Mouse (Mus musculus): Measurements from ENCODE around the gene Cacna1f. TPM values are rescaled to one million over a fixed set of nuclear protein-coding genes. Genes with fewer than 3 reads are reported as not detected.

The Cacna1f gene
- polyA plus RNA-seq, 1 experiment from 2014 or later, result 0.49 TPM

- Histone ChIP-seq H3K9ac (ENCODE audit: low read depth, low read length) (peak overlapping the region; percentile 66), H3K4me1 (ENCODE audit: control insufficient read depth, insufficient read depth, low read length) (no peaks in the 10 kb centered on the region), H3K36me3 (ENCODE audit: control insufficient read depth, insufficient read depth, low read length) (no peaks in the 10 kb centered on the region), H3K27me3 (ENCODE audit: control insufficient read depth, insufficient read depth, low read depth, low read length) (no peaks in the 10 kb centered on the region), H3K4me2 (ENCODE audit: low read length) (peak overlapping the region; percentile 76), H3K27ac (ENCODE audit: low read length) (peak overlapping the region; percentile 66), H3K4me3 (ENCODE audit: low read depth, low read length) (peak overlapping the region; percentile 42), H3K9me3 (replicated peaks; ENCODE audit: control insufficient read depth, low read length, poor library complexity, severe bottlenecking) (no peaks in the 10 kb centered on the region)
- 31% methylated on average over 21 of the region's 21 CpGs for WGBS
- peak; percentile 30 for ATAC-seq
These were observed 3.2 kb downstream of the Cacna1f start for GRCm38 (mm10) chrX:7610035-7610434.

- H3K9me3 ChIP-seq (replicated peaks; ENCODE audit: control insufficient read depth, low read length, poor library complexity, severe bottlenecking), result no peaks in the 10 kb centered on the region
- H3K4me3 ChIP-seq (ENCODE audit: low read depth, low read length), result peak overlapping the region; percentile 42
- peak overlapping the region; percentile 76 for H3K4me2 ChIP-seq (ENCODE audit: low read length)
- H3K9ac ChIP-seq (ENCODE audit: low read depth, low read length), result peak overlapping the region; percentile 66
- H3K27ac ChIP-seq (ENCODE audit: low read length), result peak overlapping the region; percentile 66
- no peaks in the 10 kb centered on the region for H3K27me3 ChIP-seq (ENCODE audit: control insufficient read depth, insufficient read depth, low read depth, low read length)
- peak; percentile 80 for ATAC-seq
- H3K4me1 ChIP-seq (ENCODE audit: control insufficient read depth, insufficient read depth, low read length), result no peaks in the 10 kb centered on the region
- H3K36me3 ChIP-seq (ENCODE audit: control insufficient read depth, insufficient read depth, low read length), result no peaks in the 10 kb centered on the region
- WGBS, result 29% methylated on average over 26 of the region's 26 CpGs
These were observed 3.8 kb downstream of the Cacna1f start for GRCm38 (mm10) chrX:7610536-7611258.

GRCm38 (mm10) chrX:7617889-7618551 is 11.1 kb downstream of the Cacna1f start:
- Histone ChIP-seq H3K36me3 (ENCODE audit: control insufficient read depth, insufficient read depth, low read length) (no peaks in the 10 kb centered on the region), H3K27ac (ENCODE audit: low read length) (no peak overlapping the region), H3K4me1 (ENCODE audit: control insufficient read depth, insufficient read depth, low read length) (no peaks in the 10 kb centered on the region), H3K9ac (ENCODE audit: low read depth, low read length) (no peak overlapping the region), H3K9me3 (replicated peaks; ENCODE audit: control insufficient read depth, low read length, poor library complexity, severe bottlenecking) (no peaks in the 10 kb centered on the region), H3K4me2 (ENCODE audit: low read length) (no peak overlapping the region), H3K27me3 (ENCODE audit: control insufficient read depth, insufficient read depth, low read depth, low read length) (no peaks in the 10 kb centered on the region), H3K4me3 (ENCODE audit: low read depth, low read length) (no peak overlapping the region)
- WGBS, result 79% methylated on average over 12 of the region's 12 CpGs
- no peak for ATAC-seq

- no peak overlapping the region for H3K9ac ChIP-seq (ENCODE audit: low read depth, low read length)
These were observed 25.7 kb downstream of the Cacna1f start for GRCm38 (mm10) chrX:7632560-7632959.

GRCm38 (mm10) chrX:7635101-7635500 is 28.2 kb downstream of the Cacna1f start:
- no peak for ATAC-seq
- Histone ChIP-seq H3K9ac (ENCODE audit: low read depth, low read length) (no peak overlapping the region), H3K4me2 (ENCODE audit: low read length) (no peak overlapping the region), H3K36me3 (ENCODE audit: control insufficient read depth, insufficient read depth, low read length) (no peaks in the 10 kb centered on the region), H3K4me3 (ENCODE audit: low read depth, low read length) (no peak overlapping the region), H3K27me3 (ENCODE audit: control insufficient read depth, insufficient read depth, low read depth, low read length) (no peaks in the 10 kb centered on the region), H3K9me3 (replicated peaks; ENCODE audit: control insufficient read depth, low read length, poor library complexity, severe bottlenecking) (no peaks in the 10 kb centered on the region; the same call in 1 of the 2 replicates), H3K4me1 (ENCODE audit: control insufficient read depth, insufficient read depth, low read length) (no peaks in the 10 kb centered on the region), H3K27ac (ENCODE audit: low read length) (no peak overlapping the region)
- WGBS, result 72% methylated on average over 3 of the region's 3 CpGs

More at GRCm38 (mm10) chrX:7632560-7632959, 25.7 kb downstream of the Cacna1f start:
- Histone ChIP-seq H3K4me2 (ENCODE audit: low read length) (no peak overlapping the region), H3K9me3 (replicated peaks; ENCODE audit: control insufficient read depth, low read length, poor library complexity, severe bottlenecking) (no peaks in the 10 kb centered on the region; the same call in 1 of the 2 replicates), H3K4me1 (ENCODE audit: control insufficient read depth, insufficient read depth, low read length) (no peaks in the 10 kb centered on the region), H3K36me3 (ENCODE audit: control insufficient read depth, insufficient read depth, low read length) (no peaks in the 10 kb centered on the region), H3K27ac (ENCODE audit: low read length) (no peak overlapping the region), H3K4me3 (ENCODE audit: low read depth, low read length) (no peak overlapping the region), H3K27me3 (ENCODE audit: control insufficient read depth, insufficient read depth, low read depth, low read length) (no peaks in the 10 kb centered on the region)
- ATAC-seq, result no peak
- 93% methylated on average over 6 of the region's 6 CpGs for WGBS

GRCm38 (mm10) chrX:7638401-7639091 is 31.7 kb downstream of the Cacna1f start, which contains the start of gene Syp:
Gene Syp, plus strand, starts transcription at chrX:7638471.
- Histone ChIP-seq H3K4me3 (ENCODE audit: low read depth, low read length) (peak within 1 kb of the TSS; percentile 49), H3K9ac (ENCODE audit: low read depth, low read length) (peak within 1 kb of the TSS; percentile 78), H3K27me3 (ENCODE audit: control insufficient read depth, insufficient read depth, low read depth, low read length) (no peaks in the 10 kb centered on the region), H3K27ac (ENCODE audit: low read length) (peak within 1 kb of the TSS; percentile 87), H3K4me2 (ENCODE audit: low read length) (peak within 1 kb of the TSS; percentile 72), H3K36me3 (ENCODE audit: control insufficient read depth, insufficient read depth, low read length) (no peaks in the 10 kb centered on the region), H3K4me1 (ENCODE audit: control insufficient read depth, insufficient read depth, low read length) (peaks cover 4% of the 10 kb centered on the region; the same call in 1 of the 2 replicates), H3K9me3 (replicated peaks; ENCODE audit: control insufficient read depth, low read length, poor library complexity, severe bottlenecking) (no peaks in the 10 kb centered on the region; the same call in 1 of the 2 replicates)
- ATAC-seq, result peak; percentile 91
- 26% methylated on average over 28 of the region's 42 CpGs for WGBS

GRCm38 (mm10) chrX:7639536-7640325 is 32.8 kb downstream of the Cacna1f start:
- H3K4me3 ChIP-seq (ENCODE audit: low read depth, low read length), result peak overlapping the region; percentile 49
- H3K4me1 ChIP-seq (ENCODE audit: control insufficient read depth, insufficient read depth, low read length), result peaks cover 4% of the 10 kb centered on the region; the same call in 1 of the 2 replicates
- H3K27me3 ChIP-seq (ENCODE audit: control insufficient read depth, insufficient read depth, low read depth, low read length), result no peaks in the 10 kb centered on the region
- H3K36me3 ChIP-seq (ENCODE audit: control insufficient read depth, insufficient read depth, low read length), result no peaks in the 10 kb centered on the region; the same call in 1 of the 2 replicates
- H3K9me3 ChIP-seq (replicated peaks; ENCODE audit: control insufficient read depth, low read length, poor library complexity, severe bottlenecking), result no peaks in the 10 kb centered on the region; the same call in 1 of the 2 replicates
- H3K27ac ChIP-seq (ENCODE audit: low read length), result peak overlapping the region; percentile 87
- peak overlapping the region; percentile 78 for H3K9ac ChIP-seq (ENCODE audit: low read depth, low read length)
- H3K4me2 ChIP-seq (ENCODE audit: low read length), result peak overlapping the region; percentile 72
- 19% methylated on average over 13 of the region's 13 CpGs for WGBS
- ATAC-seq, result peak; percentile 22; the same call in 1 of the 2 replicates

GRCm38 (mm10) chrX:7640785-7641184 is 33.9 kb downstream of the Cacna1f start:
- peak overlapping the region; percentile 31 for H3K9ac ChIP-seq (ENCODE audit: low read depth, low read length)
- H3K4me1 ChIP-seq (ENCODE audit: control insufficient read depth, insufficient read depth, low read length), result peaks cover 4% of the 10 kb centered on the region; the same call in 1 of the 2 replicates
- H3K36me3 ChIP-seq (ENCODE audit: control insufficient read depth, insufficient read depth, low read length), result no peaks in the 10 kb centered on the region; the same call in 1 of the 2 replicates
- no peaks in the 10 kb centered on the region for H3K27me3 ChIP-seq (ENCODE audit: control insufficient read depth, insufficient read depth, low read depth, low read length)
- peak overlapping the region; percentile 72 for H3K4me2 ChIP-seq (ENCODE audit: low read length)
- peak overlapping the region; percentile 21 for H3K4me3 ChIP-seq (ENCODE audit: low read depth, low read length)
- ATAC-seq, result no peak
- 50% methylated on average over 11 of the region's 12 CpGs for WGBS
- no peaks in the 10 kb centered on the region; the same call in 1 of the 2 replicates for H3K9me3 ChIP-seq (replicated peaks; ENCODE audit: control insufficient read depth, low read length, poor library complexity, severe bottlenecking)
- H3K27ac ChIP-seq (ENCODE audit: low read length), result no peak overlapping the region

Measured in midbrain, embryonic 16.5 days (tissue).